Mouse (Mus musculus): ENCODE measurements around the gene Bahd1.

DNA sequence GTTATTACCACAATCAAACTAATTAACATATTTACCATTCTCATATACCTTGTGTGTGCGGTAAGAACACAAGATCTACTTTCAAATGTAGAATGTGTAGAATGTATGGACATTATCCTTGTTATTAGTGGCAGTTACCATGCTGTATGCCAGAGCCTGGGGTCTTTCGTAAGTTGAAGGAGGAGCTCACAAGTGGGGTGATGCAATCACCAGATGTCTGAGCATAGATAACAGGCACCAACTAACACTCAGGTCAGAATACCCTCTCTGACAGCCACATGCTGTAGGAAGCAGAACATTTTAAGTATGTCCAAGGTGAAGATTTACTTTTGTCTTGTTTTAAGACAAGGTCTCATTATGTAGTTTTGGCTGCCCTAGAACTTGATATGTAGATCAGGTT lies 60.2 kb downstream of the Bahd1 start:
- TF ChIP-seq CTCF (conservative IDR thresholded peaks at IDR 0.05; ENCODE audit: low read length) (no peak), NANOG (IDR thresholded peaks at IDR 0.05; ENCODE audit: borderline replicate concordance, low read length) (no peak)

Data from E14TG2a.4 (cell line).